Mouse (Mus musculus) stomach, postnatal 0 days (tissue): ENCODE data around the gene Flt4.

ENCODE experiments used
- CTCF ChIP-seq: IDR thresholded peaks from 2 replicates; pipeline ENCODE4 v1.5.1; 2016; ENCODE audit warnings: antibody characterized with exemption, low read depth, mild to moderate bottlenecking, moderate library complexity
- EP300 ChIP-seq: optimal IDR thresholded peaks from 2 replicates; pipeline ENCODE3; 2016; ENCODE audit warnings: antibody characterized with exemption

DNA sequence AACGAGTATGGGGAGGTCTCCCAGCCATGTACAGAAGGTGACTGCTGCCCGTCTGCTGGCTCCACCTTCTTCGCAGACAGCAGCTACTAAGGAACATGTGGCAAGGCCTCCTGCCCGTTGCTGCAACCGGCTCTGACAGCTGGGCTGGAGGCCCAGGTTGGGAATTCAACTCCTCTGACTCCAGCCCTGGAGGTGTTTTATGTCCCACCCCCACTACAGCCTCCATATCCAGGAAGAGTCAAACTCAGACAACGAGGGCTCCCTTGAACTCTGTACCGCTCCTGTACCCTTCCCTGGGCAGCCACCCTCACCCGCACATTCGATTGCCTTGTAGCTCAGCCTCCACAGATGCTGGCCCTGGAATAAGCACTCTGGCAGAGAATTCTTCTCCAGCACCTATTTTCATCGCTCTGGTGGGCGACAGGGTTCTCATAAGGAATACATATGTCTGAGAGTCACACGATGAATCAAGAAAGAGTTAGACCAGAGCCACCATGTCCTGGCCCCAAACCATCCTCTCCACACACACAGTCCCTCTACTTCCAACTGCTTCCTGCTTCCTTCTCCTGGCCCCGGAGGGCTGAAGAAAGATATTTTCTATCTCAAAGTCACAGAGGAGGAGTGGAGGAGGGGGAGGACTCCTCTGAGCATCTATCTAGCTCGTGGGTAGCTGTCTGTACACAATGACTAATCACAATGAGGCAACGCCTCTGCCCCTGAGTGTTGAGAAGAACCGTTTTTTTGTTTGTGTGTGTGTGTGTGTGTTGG is 42.1 kb downstream of the Flt4 start:
- TF ChIP-seq CTCF (no peak), EP300 (no peak)
